ENCODE assay signal across 13 mouse cellular contexts in genomic region chr5:75635385-75635784, GRCm38 (mm10).
A peak's percentile ranks its signal among the peaks of the same experiment; 100 is the strongest.
DNase-seq lines count a peak whose midpoint lies in the region; ATAC-seq lines count a peak whose summit lies in the region.
"Had no signal": no experiment of that assay in that cellular context is flagged by ENCODE, and none has a peak within 500 bp of the region (broad histone marks: within the 10 kb centered on the region; RNA-seq: fewer than 3 reads in every experiment).

No protein-coding gene starts in this region.

- no peak overlapping the region for H3K4me2 ChIP-seq in forebrain, embryonic 14.5 days (ENCODE audit: low read length)
- H3K4me2 ChIP-seq in forebrain, embryonic 12.5 days: no peak overlapping the region

- peak; percentile 40 for DNase-seq in forebrain, embryonic 14.5 days (ENCODE audit: low spot score)
- peak; percentile 31 for DNase-seq in right cerebral cortex, adult 18-20 months
- no peak for DNase-seq in right cerebral cortex, postnatal 14 days
- DNase-seq in layer of hippocampus, adult 9-11 months: peak; percentile 55
- peak; percentile 26 to 43 for DNase-seq in right cerebral cortex, postnatal 36 days (ENCODE audit: low spot score in 2 of 2)
- no peak for DNase-seq in spleen, postnatal 10 days (ENCODE audit: low spot score in 2 of 2)
- no peak for DNase-seq in heart, postnatal 14 days
- DNase-seq: heart, adult 18-20 months; kidney, postnatal 4 days; lung, postnatal 10 days had no signal

- no peaks in the 10 kb centered on the region for H3K27me3 ChIP-seq in forebrain, embryonic 14.5 days (replicated peaks; ENCODE audit: control insufficient read depth, insufficient read depth, low read length)
- H3K27me3 ChIP-seq in forebrain, embryonic 12.5 days: no peaks in the 10 kb centered on the region

- intact Hi-C loops in heart, postnatal 14 days (cut with DNase I): no loop called here

- 52% methylated on average over 12 of the region's 12 CpGs for WGBS in forebrain, embryonic 14.5 days
- 75% methylated on average over 12 of the region's 12 CpGs for WGBS in forebrain, embryonic 12.5 days

- H3K9me3 ChIP-seq in forebrain, embryonic 14.5 days (replicated peaks; ENCODE audit: control insufficient read depth, low read length): no peaks in the 10 kb centered on the region
- H3K9me3 ChIP-seq in forebrain, embryonic 12.5 days: no peaks in the 10 kb centered on the region

- H3K4me1 ChIP-seq in forebrain, embryonic 14.5 days (ENCODE audit: control insufficient read depth, insufficient read depth, low read length): peaks cover 3% of the 10 kb centered on the region; the same call in 1 of the 2 replicates
- H3K4me1 ChIP-seq in forebrain, embryonic 12.5 days: peaks cover 6% of the 10 kb centered on the region

- ATAC-seq in forebrain, embryonic 14.5 days: peak; percentile 44; the same call in 1 of the 2 replicates
- no peak for ATAC-seq in forebrain, embryonic 12.5 days (ENCODE audit: low FRiP score)
- ATAC-seq: inflammation-experienced regulatory T-cells, adult 6 months had no signal

- no peak overlapping the region for H3K27ac ChIP-seq in forebrain, embryonic 14.5 days (ENCODE audit: low read depth, low read length)
- H3K27ac ChIP-seq in forebrain, embryonic 12.5 days: no peak overlapping the region

- no peak overlapping the region for H3K9ac ChIP-seq in forebrain, embryonic 14.5 days (ENCODE audit: low read length)
- no peak overlapping the region for H3K9ac ChIP-seq in forebrain, embryonic 12.5 days

- no peak overlapping the region for H3K4me3 ChIP-seq in forebrain, embryonic 14.5 days (ENCODE audit: low read depth, low read length)
- H3K4me3 ChIP-seq in forebrain, embryonic 12.5 days (replicated peaks): no peak overlapping the region
- H3K4me3 ChIP-seq: myocyte had no signal

- H3K36me3 ChIP-seq in forebrain, embryonic 14.5 days (ENCODE audit: control insufficient read depth, insufficient read depth, low read length): no peaks in the 10 kb centered on the region
- no peaks in the 10 kb centered on the region for H3K36me3 ChIP-seq in forebrain, embryonic 12.5 days (replicated peaks)

Comparison
In these comparisons a context has a peak if more than half of its experiments do, and no peak if none do; other contexts are left out.
1. DNase-seq: peak in forebrain, embryonic 14.5 days (single experiment), right cerebral cortex, adult 18-20 months (single experiment), layer of hippocampus, adult 9-11 months (single experiment) and right cerebral cortex, postnatal 36 days (2 of 2); none in right cerebral cortex, postnatal 14 days (single experiment), spleen, postnatal 10 days (0 of 2) and heart, postnatal 14 days (0 of 2).